Mouse (Mus musculus) macrophage (primary cell): ENCODE data around the gene Map3k19. TPM values are rescaled to one million over a fixed set of nuclear protein-coding genes. Genes with fewer than 3 reads are reported as not detected.

Source experiments
- H3K27ac ChIP-seq: fragments of 350-480 bp; formaldehyde crosslinking; 2 replicates; pipeline ENCODE4 v1.9.0; 2021
- H3K36me3 ChIP-seq: fragments of 350-480 bp; formaldehyde crosslinking; 2 replicates; pipeline ENCODE4 v1.9.0; 2021; ENCODE audit errors: inconsistent target
- H3K4me3 ChIP-seq: fragments of 350-480 bp; formaldehyde crosslinking; 2 replicates; pipeline ENCODE4 v1.9.0; 2021; ENCODE audit errors: inconsistent target
- H3K79me2 ChIP-seq: fragments of 350-480 bp; formaldehyde crosslinking; 2 replicates; pipeline ENCODE4 v1.9.0; 2021; ENCODE audit errors: inconsistent target
- WGBS: methylation state at CpG from one replicate; pipeline ENCODE4 v1.1.7; 2026; ENCODE audit warnings: inconsistent platforms; ENCODE audit not compliant: missing documents; 5-methylcytosine and 5-hydroxymethylcytosine counted together
- polyA plus RNA-seq: library from polyadenylated mRNA; stranded (reverse); fragments of 250-400 nt; gene quantifications from 3 replicates; pipeline ENCODE4 v1.2.4, GENCODE M21; 2018; ENCODE audit warnings: inconsistent platforms
- total RNA-seq, 78 experiments: library from RNA; depleted of rRNA; stranded (reverse); fragments of 250-400 nt; gene quantifications; 1 replicate in 9 of 78; 2 replicates in 24 of 78; 3 replicates in 43 of 78; 4 replicates in 2 of 78; pipeline ENCODE4 v1.2.4; 2018; ENCODE audit warnings: inconsistent platforms in 56 of 78

Gene Map3k19
- under 1 TPM in 2 of 26 experiments, not detected in 24; 0.10 to 0.13 TPM for total RNA-seq (2018; cell fraction: chromatin; rRNA removed)
- under 1 TPM in 15 of 26 experiments, not detected in 11; 0.03 to 0.11 (median 0.05) TPM for total RNA-seq (2018; cell fraction: cytosol; rRNA removed)
- under 1 TPM in 7 of 26 experiments, not detected in 19; 0.11 to 0.25 (median 0.16) TPM for total RNA-seq (2018; cell fraction: nucleus; rRNA removed)
- 0.03 TPM in 1 of 3 replicates, not detected in the others for polyA plus RNA-seq

- Histone ChIP-seq H3K79me2 (no peaks in the 10 kb centered on the region), H3K36me3 (no peaks in the 10 kb centered on the region), H3K4me3 (no peak within 1 kb of the TSS), H3K27ac (no peak within 1 kb of the TSS)
- WGBS, result 95% methylated on average over 13 of the region's 14 CpGs
Observed at GRCm38 (mm10) chr1:127854486-127855222, at the start of gene Map3k19. TSS of gene Map3k19 (minus strand) at chr1:127855031.

- H3K27ac ChIP-seq, result peak overlapping the region; percentile 76
- 71% methylated on average over 1 of the region's 1 CpGs for WGBS
- H3K36me3 ChIP-seq, result peaks cover 9% of the 10 kb centered on the region; the same call in 1 of the 2 replicates
- H3K79me2 ChIP-seq, result no peaks in the 10 kb centered on the region
- H3K4me3 ChIP-seq, result no peak overlapping the region
Observed at GRCm38 (mm10) chr1:127899401-127899800, 44.6 kb upstream of the Map3k19 start.

GRCm38 (mm10) chr1:127869276-127869675 lies 14.4 kb upstream of the Map3k19 start:
- WGBS, result 32% methylated on average over 8 of the region's 8 CpGs
- Histone ChIP-seq H3K27ac (peak overlapping the region; percentile 44; the same call in 1 of the 2 replicates), H3K4me3 (peak overlapping the region; percentile 98), H3K36me3 (peaks cover 4% of the 10 kb centered on the region; the same call in 1 of the 2 replicates), H3K79me2 (peaks cover 38% of the 10 kb centered on the region)

DNA sequence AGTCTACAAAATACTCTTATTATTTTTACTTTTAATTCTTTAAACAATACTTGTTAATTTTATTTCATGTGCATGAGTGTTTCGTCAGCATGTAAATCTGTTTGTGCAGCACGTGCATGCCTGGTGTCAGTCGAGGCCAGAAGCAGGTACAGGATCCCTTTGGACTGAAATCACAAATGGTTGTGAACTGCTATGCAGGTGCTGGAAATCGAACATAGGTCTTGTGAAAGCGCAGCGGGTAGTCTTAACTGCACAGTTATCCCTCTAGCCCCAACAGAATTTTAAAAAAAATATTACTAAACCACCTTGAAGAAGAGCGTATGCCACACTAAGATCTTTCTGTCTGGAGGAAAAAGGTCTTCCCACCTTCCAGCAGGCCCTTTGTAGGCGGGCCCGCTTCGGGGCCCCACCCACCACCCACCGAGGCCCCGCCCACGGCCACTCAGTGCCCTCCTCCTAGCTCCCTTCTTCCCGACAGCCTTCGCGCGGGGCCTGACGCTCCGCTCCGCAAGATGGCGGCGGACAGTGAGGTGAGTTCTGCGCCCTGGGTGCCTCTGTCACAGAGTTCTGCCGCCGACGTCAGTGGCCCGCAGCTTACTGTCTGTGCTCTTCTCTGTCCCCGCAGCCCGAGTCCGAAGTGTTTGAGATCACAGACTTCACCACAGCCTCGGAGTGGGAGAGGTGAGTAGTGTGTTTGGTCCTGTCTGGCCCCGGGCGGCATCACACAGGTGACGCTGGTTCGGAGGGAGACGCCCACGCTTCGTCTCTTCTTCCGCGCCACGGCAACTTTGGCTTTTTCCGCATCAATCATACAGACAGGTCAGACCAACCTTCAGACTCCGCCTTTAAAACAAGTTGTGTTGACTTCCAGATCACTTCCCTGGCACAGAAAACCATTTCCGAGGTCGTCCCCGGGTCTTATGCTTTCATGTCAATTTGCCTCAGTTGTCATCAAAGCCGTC lies 13.8 kb upstream of the Map3k19 start, which contains the start of gene Rab3gap1:
Gene Rab3gap1, plus strand, starts transcription at position 474 of the 962 bp plus-strand sequence.
- peaks cover 38% of the 10 kb centered on the region for H3K79me2 ChIP-seq
- peak within 1 kb of the TSS; percentile 98 for H3K4me3 ChIP-seq
- 14% methylated on average over 41 of the region's 47 CpGs for WGBS
- H3K36me3 ChIP-seq, result no peaks in the 10 kb centered on the region
- peak within 1 kb of the TSS; percentile 44 for H3K27ac ChIP-seq

DNA sequence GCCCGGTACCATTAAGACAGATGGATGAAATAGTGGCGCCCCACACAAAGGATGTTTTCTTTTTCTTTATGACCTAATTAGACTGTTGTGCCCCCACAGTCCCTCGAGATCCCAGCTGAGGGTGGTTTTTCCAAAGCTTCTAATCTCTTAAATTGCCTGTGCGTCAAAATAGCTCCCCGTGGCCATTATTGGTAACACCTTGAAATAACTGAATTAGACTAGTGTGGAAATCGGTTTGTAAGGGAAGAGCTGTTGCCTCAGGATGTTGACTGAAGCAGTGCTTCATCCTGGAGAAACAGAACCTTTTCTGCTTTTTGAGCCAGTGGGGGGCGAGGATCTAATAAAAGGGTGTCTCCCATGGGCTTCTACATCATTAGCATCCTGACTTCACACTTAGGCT lies 9.0 kb upstream of the Map3k19 start:
- Histone ChIP-seq H3K79me2 (peaks cover 1% of the 10 kb centered on the region; the same call in 1 of the 2 replicates), H3K4me3 (no peak overlapping the region), H3K27ac (no peak overlapping the region), H3K36me3 (no peaks in the 10 kb centered on the region)
- WGBS, result 93% methylated on average over 6 of the region's 7 CpGs

DNA sequence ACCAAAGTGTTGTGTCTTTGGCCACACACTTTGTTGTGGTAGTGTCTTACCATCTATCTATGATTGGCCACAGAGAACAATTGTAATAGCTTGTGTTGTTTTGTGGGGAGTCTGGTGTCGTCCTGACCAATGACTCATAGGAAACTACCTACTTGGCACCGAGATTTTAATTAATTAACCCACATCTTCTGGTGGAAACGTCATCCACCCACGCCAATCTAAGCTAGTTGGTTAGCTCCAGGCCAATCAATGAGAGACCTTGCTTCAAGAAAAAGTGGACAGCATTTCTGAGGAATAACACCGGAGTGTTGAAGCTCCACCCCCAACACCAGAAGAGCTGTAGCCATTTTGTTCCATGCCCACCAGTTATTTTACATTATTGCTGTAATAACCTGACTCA lies 7.1 kb upstream of the Map3k19 start:
- H3K36me3 ChIP-seq, result no peaks in the 10 kb centered on the region
- 91% methylated on average over 5 of the region's 5 CpGs for WGBS
- H3K27ac ChIP-seq, result no peak overlapping the region
- H3K4me3 ChIP-seq, result no peak overlapping the region
- H3K79me2 ChIP-seq, result no peaks in the 10 kb centered on the region

DNA sequence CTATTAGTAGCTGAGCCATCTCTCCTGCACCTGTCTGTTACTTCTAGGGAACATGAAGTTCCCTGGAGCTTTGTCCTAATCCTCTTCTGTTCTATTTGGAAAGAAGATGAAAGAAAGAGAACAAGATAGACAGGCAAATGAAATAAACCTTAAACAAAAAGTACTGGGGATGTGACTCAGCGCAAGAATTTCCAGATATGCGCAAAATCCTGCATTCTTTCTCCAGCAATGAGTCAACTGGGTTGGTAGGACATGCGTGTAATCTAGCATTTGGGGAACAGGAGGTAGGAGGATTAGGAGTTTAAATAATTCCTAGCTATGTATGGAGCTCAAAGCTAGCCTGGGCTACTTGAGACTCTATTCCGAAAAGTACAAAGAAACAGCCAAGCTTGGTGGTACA lies 5.7 kb upstream of the Map3k19 start:
- Histone ChIP-seq H3K4me3 (no peak overlapping the region), H3K79me2 (no peaks in the 10 kb centered on the region), H3K36me3 (no peaks in the 10 kb centered on the region), H3K27ac (no peak overlapping the region)
- 94% methylated on average over 4 of the region's 4 CpGs for WGBS

DNA sequence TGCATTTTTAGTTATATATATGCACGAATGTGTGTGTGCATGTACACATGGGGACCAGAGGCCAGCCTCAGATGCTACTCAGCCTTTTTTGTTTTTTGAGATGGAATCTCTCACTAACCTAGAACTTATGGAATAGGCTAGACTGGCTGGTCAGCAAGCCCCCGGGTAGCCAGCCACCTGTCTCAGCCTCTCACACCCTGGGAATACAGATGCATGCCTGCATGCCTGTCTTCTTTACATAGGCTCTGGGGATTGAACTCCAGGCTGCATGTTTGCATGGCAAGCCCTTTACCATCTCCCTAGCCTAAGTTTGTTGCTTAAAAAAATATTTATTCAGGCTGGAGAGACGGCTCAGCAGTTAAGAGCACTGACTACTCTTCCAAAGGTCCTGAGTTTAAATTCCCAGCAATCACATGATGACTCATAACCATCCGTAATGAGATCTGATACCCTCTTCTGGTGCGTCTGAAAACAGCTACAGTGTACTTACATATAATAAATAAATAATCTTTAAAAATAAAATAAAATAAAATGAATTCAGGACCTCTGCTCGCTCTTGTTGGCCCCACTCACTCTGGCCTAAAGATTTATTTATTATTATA lies 5.1 kb upstream of the Map3k19 start:
- Histone ChIP-seq H3K79me2 (no peaks in the 10 kb centered on the region), H3K4me3 (no peak overlapping the region), H3K36me3 (no peaks in the 10 kb centered on the region), H3K27ac (no peak overlapping the region)
- 93% methylated on average over 6 of the region's 6 CpGs for whole genome bisulfite sequencing

- no peaks in the 10 kb centered on the region for H3K36me3 ChIP-seq
- no peak overlapping the region for H3K27ac ChIP-seq
- H3K79me2 ChIP-seq, result no peaks in the 10 kb centered on the region
- H3K4me3 ChIP-seq, result no peak overlapping the region
- WGBS, result 61% methylated on average over 9 of the region's 9 CpGs
Observed at GRCm38 (mm10) chr1:127858945-127859648, 4.3 kb upstream of the Map3k19 start.

DNA sequence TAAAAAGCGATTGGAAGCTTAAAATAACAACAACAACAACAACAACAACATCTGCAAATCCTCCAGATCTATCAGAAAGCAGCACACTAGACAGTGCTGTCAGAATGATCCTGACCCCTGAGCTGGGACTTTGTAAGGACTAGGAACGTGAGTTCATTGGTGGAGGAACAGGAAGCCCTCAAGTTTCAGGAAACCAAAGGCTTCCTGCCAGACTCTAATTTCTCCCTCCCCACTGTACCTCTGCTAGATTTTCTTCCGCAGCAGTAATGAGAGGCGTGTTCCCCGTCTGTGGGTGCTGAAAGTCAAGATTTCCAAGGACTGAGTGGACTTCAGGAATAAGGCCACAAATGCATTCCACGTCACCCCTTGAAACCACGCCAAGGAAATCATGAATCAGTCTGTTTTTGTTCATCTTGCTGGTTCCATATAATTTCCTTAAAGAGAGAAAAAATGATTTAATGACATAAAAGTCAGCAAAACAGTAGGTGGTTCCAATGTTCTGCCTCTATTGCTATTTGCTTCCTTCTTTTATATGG lies 4.7 kb downstream of the Map3k19 start:
- no peaks in the 10 kb centered on the region for H3K36me3 ChIP-seq
- H3K79me2 ChIP-seq, result no peaks in the 10 kb centered on the region
- H3K27ac ChIP-seq, result peak overlapping the region; percentile 44
- no peak overlapping the region for H3K4me3 ChIP-seq
- WGBS, result 6% methylated on average over 7 of the region's 7 CpGs

- H3K79me2 ChIP-seq, result no peaks in the 10 kb centered on the region
- WGBS, result 92% methylated on average over 5 of the region's 5 CpGs
- no peak overlapping the region for H3K27ac ChIP-seq
- H3K36me3 ChIP-seq, result no peaks in the 10 kb centered on the region
- H3K4me3 ChIP-seq, result no peak overlapping the region
Observed at GRCm38 (mm10) chr1:127845472-127845871, 9.4 kb downstream of the Map3k19 start.

GRCm38 (mm10) chr1:127838602-127839001 lies 16.2 kb downstream of the Map3k19 start:
- WGBS, result 83% methylated on average over 1 of the region's 1 CpGs

GRCm38 (mm10) chr1:127836619-127837018 lies 18.2 kb downstream of the Map3k19 start:
- 5% methylated on average over 4 of the region's 4 CpGs for WGBS
- Histone ChIP-seq H3K79me2 (no peaks in the 10 kb centered on the region), H3K36me3 (no peaks in the 10 kb centered on the region), H3K27ac (no peak overlapping the region; the same call in 1 of the 2 replicates), H3K4me3 (no peak overlapping the region)

More at GRCm38 (mm10) chr1:127838602-127839001, 16.2 kb downstream of the Map3k19 start:
- Histone ChIP-seq H3K36me3 (no peaks in the 10 kb centered on the region), H3K27ac (no peak overlapping the region), H3K4me3 (no peak overlapping the region), H3K79me2 (no peaks in the 10 kb centered on the region)
